Mouse (Mus musculus): ENCODE measurements around the gene Gpatch3. TPM values are rescaled to one million over a fixed set of nuclear protein-coding genes. Genes with fewer than 3 reads are reported as not detected.

Gpatch3 gene
- polyA plus RNA-seq, 1 experiment from 2014 or later: 5.5 TPM

GRCm38 (mm10) chr4:133574843-133575202 lies 278 bp downstream of the Gpatch3 start:
- WGBS: under 1% methylated on average over 41 of the region's 41 CpGs
- Histone ChIP-seq H3K9me3 (ENCODE audit: control insufficient read depth, low read length) (no peaks in the 10 kb centered on the region), H3K27me3 (replicated peaks; ENCODE audit: control insufficient read depth, insufficient read depth, low read length) (no peaks in the 10 kb centered on the region), H3K36me3 (ENCODE audit: control insufficient read depth, insufficient read depth, low read length) (peaks cover 4% of the 10 kb centered on the region), H3K4me3 (ENCODE audit: low read length) (peak overlapping the region; percentile 98), H3K27ac (ENCODE audit: low read length) (peak overlapping the region; percentile 81), H3K4me1 (ENCODE audit: control insufficient read depth, insufficient read depth, low read length) (peaks cover 4% of the 10 kb centered on the region; the same call in 1 of the 2 replicates), H3K4me2 (ENCODE audit: low read depth, low read length) (peak overlapping the region; percentile 94), H3K9ac (ENCODE audit: low read depth, low read length) (peak overlapping the region; percentile 95)
- ATAC-seq: peak; percentile 64

- Histone ChIP-seq H3K4me1 (ENCODE audit: control insufficient read depth, insufficient read depth, low read length) (peaks cover 4% of the 10 kb centered on the region), H3K4me3 (ENCODE audit: low read length) (no peak overlapping the region), H3K27me3 (replicated peaks; ENCODE audit: control insufficient read depth, insufficient read depth, low read length) (no peaks in the 10 kb centered on the region), H3K27ac (ENCODE audit: low read length) (no peak overlapping the region), H3K36me3 (ENCODE audit: control insufficient read depth, insufficient read depth, low read length) (peaks cover 6% of the 10 kb centered on the region), H3K9ac (ENCODE audit: low read depth, low read length) (no peak overlapping the region), H3K4me2 (ENCODE audit: low read depth, low read length) (no peak overlapping the region), H3K9me3 (ENCODE audit: control insufficient read depth, low read length) (no peaks in the 10 kb centered on the region)
- ATAC-seq: no peak
- WGBS: 74% methylated on average over 12 of the region's 12 CpGs
Measured at GRCm38 (mm10) chr4:133577983-133578382, 3.4 kb downstream of the Gpatch3 start.

- ATAC-seq: peak; percentile 73
- Histone ChIP-seq H3K27me3 (replicated peaks; ENCODE audit: control insufficient read depth, insufficient read depth, low read length) (no peaks in the 10 kb centered on the region), H3K27ac (ENCODE audit: low read length) (peak overlapping the region; percentile 88), H3K9ac (ENCODE audit: low read depth, low read length) (peak overlapping the region; percentile 92), H3K4me1 (ENCODE audit: control insufficient read depth, insufficient read depth, low read length) (peaks cover 13% of the 10 kb centered on the region), H3K9me3 (ENCODE audit: control insufficient read depth, low read length) (no peaks in the 10 kb centered on the region), H3K36me3 (ENCODE audit: control insufficient read depth, insufficient read depth, low read length) (peaks cover 10% of the 10 kb centered on the region), H3K4me3 (ENCODE audit: low read length) (peak overlapping the region; percentile 72), H3K4me2 (ENCODE audit: low read depth, low read length) (peak overlapping the region; percentile 98)
- WGBS: 46% methylated on average over 6 of the region's 6 CpGs
Measured at GRCm38 (mm10) chr4:133583690-133584058, 9.1 kb downstream of the Gpatch3 start.

GRCm38 (mm10) chr4:133584059-133584951 lies 9.8 kb downstream of the Gpatch3 start, which contains the start of gene Gpn2:
Gene Gpn2 (plus strand): TSS chr4:133584362.
- H3K4me2 ChIP-seq (ENCODE audit: low read depth, low read length): peak within 1 kb of the TSS; percentile 98
- peak; percentile 92 for ATAC-seq
- peaks cover 13% of the 10 kb centered on the region for H3K4me1 ChIP-seq (ENCODE audit: control insufficient read depth, insufficient read depth, low read length)
- peaks cover 6% of the 10 kb centered on the region; the same call in 1 of the 2 replicates for H3K36me3 ChIP-seq (ENCODE audit: control insufficient read depth, insufficient read depth, low read length)
- H3K4me3 ChIP-seq (ENCODE audit: low read length): peak within 1 kb of the TSS; percentile 72
- peak within 1 kb of the TSS; percentile 92 for H3K9ac ChIP-seq (ENCODE audit: low read depth, low read length)
- H3K27me3 ChIP-seq (replicated peaks; ENCODE audit: control insufficient read depth, insufficient read depth, low read length): no peaks in the 10 kb centered on the region
- H3K27ac ChIP-seq (ENCODE audit: low read length): peak within 1 kb of the TSS; percentile 88
- H3K9me3 ChIP-seq (ENCODE audit: control insufficient read depth, low read length): no peaks in the 10 kb centered on the region
- WGBS: 1% methylated on average over 65 of the region's 65 CpGs

- 26% methylated on average over 7 of the region's 7 CpGs for WGBS
- no peak overlapping the region for H3K4me3 ChIP-seq (ENCODE audit: low read length)
- H3K27ac ChIP-seq (ENCODE audit: low read length): no peak overlapping the region
- H3K9ac ChIP-seq (ENCODE audit: low read depth, low read length): no peak overlapping the region
- H3K9me3 ChIP-seq (ENCODE audit: control insufficient read depth, low read length): no peaks in the 10 kb centered on the region
- peaks cover 5% of the 10 kb centered on the region; the same call in 1 of the 2 replicates for H3K4me1 ChIP-seq (ENCODE audit: control insufficient read depth, insufficient read depth, low read length)
- peak; percentile 45; the same call in 1 of the 2 replicates for ATAC-seq
- 0 out of 2 replicates have a peak, but pooled peaks cover 4% of the 10 kb centered on the region for H3K36me3 ChIP-seq (ENCODE audit: control insufficient read depth, insufficient read depth, low read length)
- no peak overlapping the region for H3K4me2 ChIP-seq (ENCODE audit: low read depth, low read length)
- no peaks in the 10 kb centered on the region for H3K27me3 ChIP-seq (replicated peaks; ENCODE audit: control insufficient read depth, insufficient read depth, low read length)
Measured at GRCm38 (mm10) chr4:133592570-133592969, 18.0 kb downstream of the Gpatch3 start.

- no peak overlapping the region for H3K27ac ChIP-seq (ENCODE audit: low read length)
- H3K9ac ChIP-seq (ENCODE audit: low read depth, low read length): no peak overlapping the region; the same call in 1 of the 2 replicates
- no peaks in the 10 kb centered on the region for H3K9me3 ChIP-seq (ENCODE audit: control insufficient read depth, low read length)
- H3K4me3 ChIP-seq (ENCODE audit: low read length): no peak overlapping the region
- no peak overlapping the region for H3K4me2 ChIP-seq (ENCODE audit: low read depth, low read length)
- ATAC-seq: no peak
- peaks cover 14% of the 10 kb centered on the region for H3K4me1 ChIP-seq (ENCODE audit: control insufficient read depth, insufficient read depth, low read length)
- 63% methylated on average over 7 of the region's 7 CpGs for WGBS
- no peaks in the 10 kb centered on the region for H3K36me3 ChIP-seq (ENCODE audit: control insufficient read depth, insufficient read depth, low read length)
- H3K27me3 ChIP-seq (replicated peaks; ENCODE audit: control insufficient read depth, insufficient read depth, low read length): no peaks in the 10 kb centered on the region
Measured at GRCm38 (mm10) chr4:133595538-133595937, 21.0 kb downstream of the Gpatch3 start.

GRCm38 (mm10) chr4:133596084-133596483 lies 21.5 kb downstream of the Gpatch3 start:
- Histone ChIP-seq H3K4me1 (ENCODE audit: control insufficient read depth, insufficient read depth, low read length) (peaks cover 14% of the 10 kb centered on the region), H3K27me3 (replicated peaks; ENCODE audit: control insufficient read depth, insufficient read depth, low read length) (no peaks in the 10 kb centered on the region), H3K27ac (ENCODE audit: low read length) (no peak overlapping the region), H3K4me2 (ENCODE audit: low read depth, low read length) (no peak overlapping the region), H3K4me3 (ENCODE audit: low read length) (no peak overlapping the region), H3K36me3 (ENCODE audit: control insufficient read depth, insufficient read depth, low read length) (no peaks in the 10 kb centered on the region), H3K9ac (ENCODE audit: low read depth, low read length) (no peak overlapping the region), H3K9me3 (ENCODE audit: control insufficient read depth, low read length) (no peaks in the 10 kb centered on the region)
- no peak for ATAC-seq
- 84% methylated on average over 6 of the region's 6 CpGs for WGBS

- Histone ChIP-seq H3K9ac (ENCODE audit: low read depth, low read length) (peak overlapping the region; percentile 69), H3K27me3 (replicated peaks; ENCODE audit: control insufficient read depth, insufficient read depth, low read length) (peaks cover 5% of the 10 kb centered on the region; the same call in 1 of the 2 replicates), H3K4me3 (ENCODE audit: low read length) (peak overlapping the region; percentile 52), H3K36me3 (ENCODE audit: control insufficient read depth, insufficient read depth, low read length) (no peaks in the 10 kb centered on the region), H3K4me2 (ENCODE audit: low read depth, low read length) (peak overlapping the region; percentile 89), H3K27ac (ENCODE audit: low read length) (peak overlapping the region; percentile 98), H3K9me3 (ENCODE audit: control insufficient read depth, low read length) (no peaks in the 10 kb centered on the region), H3K4me1 (ENCODE audit: control insufficient read depth, insufficient read depth, low read length) (peaks cover 20% of the 10 kb centered on the region)
- ATAC-seq: peak; percentile 72
- WGBS: 29% methylated on average over 4 of the region's 4 CpGs
Measured at GRCm38 (mm10) chr4:133598616-133599015, 24.1 kb downstream of the Gpatch3 start.

GRCm38 (mm10) chr4:133599116-133599515 lies 24.6 kb downstream of the Gpatch3 start:
- ATAC-seq: 0 out of 2 replicates have a peak, but pooled peaks have one; percentile 17
- H3K27ac ChIP-seq (ENCODE audit: low read length): peak overlapping the region; percentile 98
- H3K27me3 ChIP-seq (replicated peaks; ENCODE audit: control insufficient read depth, insufficient read depth, low read length): peaks cover 5% of the 10 kb centered on the region; the same call in 1 of the 2 replicates
- peak overlapping the region; percentile 52 for H3K4me3 ChIP-seq (ENCODE audit: low read length)
- no peaks in the 10 kb centered on the region for H3K36me3 ChIP-seq (ENCODE audit: control insufficient read depth, insufficient read depth, low read length)
- no peaks in the 10 kb centered on the region for H3K9me3 ChIP-seq (ENCODE audit: control insufficient read depth, low read length)
- peak overlapping the region; percentile 89 for H3K4me2 ChIP-seq (ENCODE audit: low read depth, low read length)
- WGBS: 18% methylated on average over 7 of the region's 7 CpGs
- H3K4me1 ChIP-seq (ENCODE audit: control insufficient read depth, insufficient read depth, low read length): peaks cover 20% of the 10 kb centered on the region
- peak overlapping the region; percentile 69 for H3K9ac ChIP-seq (ENCODE audit: low read depth, low read length)

Data from intestine, embryonic 16.5 days (tissue).